Comparison of ENCODE assay signal across 8 mouse cellular contexts in genomic region chr10:122894555-122895069, GRCm38 (mm10).
DNase-seq lines count a peak whose midpoint lies in the region; ATAC-seq and TF ChIP-seq lines count a peak whose summit lies in the region.

No protein-coding gene starts in this region.

- no peaks in the 10 kb centered on the region for H3K27me3 ChIP-seq in spleen, adult 2 months (ENCODE audit: control insufficient read depth, insufficient read depth, low read length)
- no peaks in the 10 kb centered on the region for H3K27me3 ChIP-seq in hindbrain, embryonic 16.5 days (replicated peaks; ENCODE audit: control insufficient read depth, insufficient read depth, low read length)
- no peaks in the 10 kb centered on the region for H3K27me3 ChIP-seq in small intestine, adult 2 months (ENCODE audit: control insufficient read depth, insufficient read depth, low read length)

- no peaks in the 10 kb centered on the region for H3K9me3 ChIP-seq in hindbrain, embryonic 16.5 days (ENCODE audit: control insufficient read depth, low read length)

- no peak for TF ChIP-seq POLR2A in spleen, adult 2 months (IDR thresholded peaks at IDR 0.05; ENCODE audit: low read depth, low read length)
- TF ChIP-seq POLR2A in small intestine, adult 2 months (IDR thresholded peaks at IDR 0.05; ENCODE audit: low read depth, low read length): no peak

- 75% methylated on average over 12 of the region's 12 CpGs for WGBS in spleen, adult 2 months
- WGBS in hindbrain, embryonic 16.5 days: 45% methylated on average over 12 of the region's 12 CpGs
- WGBS in small intestine, adult 2 months: 60% methylated on average over 12 of the region's 12 CpGs

- H3K9ac ChIP-seq in hindbrain, embryonic 16.5 days (ENCODE audit: low read depth, low read length): no peak overlapping the region

- peak overlapping the region; percentile 41 for H3K27ac ChIP-seq in spleen, adult 2 months (ENCODE audit: insufficient read depth, low read length)
- H3K27ac ChIP-seq in hindbrain, embryonic 16.5 days (ENCODE audit: low read depth, low read length): peak overlapping the region; percentile 48
- H3K27ac ChIP-seq in small intestine, adult 2 months (ENCODE audit: insufficient read depth, low read depth, low read length): peak overlapping the region; percentile 17; the same call in 1 of the 2 replicates

- no peak overlapping the region for H3K4me3 ChIP-seq in spleen, adult 2 months (ENCODE audit: extremely low read depth, insufficient read depth, insufficient read length)
- no peak overlapping the region for H3K4me3 ChIP-seq in hindbrain, embryonic 16.5 days (ENCODE audit: low read length)
- no peak overlapping the region for H3K4me3 ChIP-seq in small intestine, adult 2 months (ENCODE audit: low read depth, low read length)

- H3K4me2 ChIP-seq in hindbrain, embryonic 16.5 days (ENCODE audit: low read length): no peak overlapping the region

- DNase-seq in spleen, adult 2 months (ENCODE audit: low read depth in 1 of 2, low spot score in 2 of 2): no peak
- no peak for DNase-seq in spleen, postnatal 4 days (ENCODE audit: low spot score in 2 of 2)
- DNase-seq in cerebellum, adult 9-11 months: peak; percentile 90
- DNase-seq in gastrocnemius, postnatal 25 days: peak; percentile 69
- DNase-seq in lung, adult 18-20 months: peak; percentile 92 to 94
- no peak for DNase-seq in embryo, embryonic 11 days

- H3K4me1 ChIP-seq in spleen, adult 2 months (ENCODE audit: control insufficient read depth, insufficient read depth, insufficient read length): no peaks in the 10 kb centered on the region
- peaks cover 9% of the 10 kb centered on the region for H3K4me1 ChIP-seq in hindbrain, embryonic 16.5 days (ENCODE audit: control insufficient read depth, insufficient read depth, low read depth, low read length)
- H3K4me1 ChIP-seq in small intestine, adult 2 months (ENCODE audit: control insufficient read depth, insufficient read depth, insufficient read length, low read length): peaks cover 3% of the 10 kb centered on the region; the same call in 1 of the 2 replicates

- TF ChIP-seq CTCF in spleen, adult 2 months (IDR thresholded peaks at IDR 0.05; ENCODE audit: extremely low read depth, insufficient read depth, insufficient read length, insufficient replicate concordance): no peak
- no peak for TF ChIP-seq CTCF in small intestine, adult 2 months (IDR thresholded peaks at IDR 0.05; ENCODE audit: extremely low read depth, insufficient read length, insufficient replicate concordance, low read depth, low read length)

- ATAC-seq in hindbrain, embryonic 16.5 days: peak; percentile 78

- H3K36me3 ChIP-seq in spleen, adult 2 months (ENCODE audit: control insufficient read depth, insufficient read depth, low read length): no peaks in the 10 kb centered on the region
- H3K36me3 ChIP-seq in hindbrain, embryonic 16.5 days (ENCODE audit: control insufficient read depth, insufficient read depth, low read length): no peaks in the 10 kb centered on the region
- 0 out of 2 replicates have a peak, but pooled peaks cover 3% of the 10 kb centered on the region for H3K36me3 ChIP-seq in small intestine, adult 2 months (ENCODE audit: control insufficient read depth, insufficient read depth, low read length)

Comparison
In these comparisons a context has a peak if more than half of its experiments do, and no peak if none do; other contexts are left out.
1. DNase-seq: peak in cerebellum, adult 9-11 months (single experiment), gastrocnemius, postnatal 25 days (single experiment) and lung, adult 18-20 months (2 of 2); none in spleen, adult 2 months (0 of 2), spleen, postnatal 4 days (0 of 2) and embryo, embryonic 11 days (single experiment).
2. Peak in every context shown above with its lines, with median percentiles within 50 percentile points of each other: H3K27ac ChIP-seq.